Mouse (Mus musculus) CH12.LX (cell line): ENCODE data around the gene Capn2.

Experiments
- CTCF ChIP-seq, 2 experiments: IDR thresholded peaks in 1 of 2; conservative IDR thresholded peaks in 1 of 2; 2 replicates each; pipeline ENCODE4 v1.5.1; 2011 to 2012; ENCODE audit warnings: low read depth in 2 of 2, low read length in 2 of 2, improper control_type of control experiment in 1 of 2, inconsistent platforms in 1 of 2, mild to moderate bottlenecking in 1 of 2, moderate library complexity in 1 of 2
- EP300 ChIP-seq: IDR thresholded peaks from 2 replicates; pipeline ENCODE4 v1.6.1; 2011; ENCODE audit warnings: low read length, improper control_type of control experiment
- MYC ChIP-seq: IDR thresholded peaks from 2 replicates; pipeline ENCODE4 v1.6.1; 2011; ENCODE audit warnings: low read depth, mild to moderate bottlenecking, improper control_type of control experiment, low read length
- PAX5 ChIP-seq: IDR thresholded peaks from 2 replicates; pipeline ENCODE4 v1.6.1; 2012; ENCODE audit warnings: low read length, inconsistent platforms, mixed read lengths
- POLR2A ChIP-seq: IDR thresholded peaks from 2 replicates; pipeline ENCODE4 v1.6.1; 2011; ENCODE audit warnings: low read depth, mild to moderate bottlenecking, improper control_type of control experiment, low read length
- POLR2AphosphoS2 ChIP-seq: IDR thresholded peaks from 2 replicates; pipeline ENCODE4 v1.6.1; 2011; ENCODE audit warnings: low read depth, low read length, improper control_type of control experiment
- ZC3H11A ChIP-seq: IDR thresholded peaks from 2 replicates; pipeline ENCODE4 v1.6.1; 2012; ENCODE audit warnings: low read depth, mild to moderate bottlenecking, inconsistent platforms, low read length, improper control_type of control experiment
- ZMIZ1 ChIP-seq: IDR thresholded peaks from 2 replicates; pipeline ENCODE4 v1.6.1; 2012; ENCODE audit warnings: low read depth, mild to moderate bottlenecking, inconsistent platforms, low read length, improper control_type of control experiment

DNA sequence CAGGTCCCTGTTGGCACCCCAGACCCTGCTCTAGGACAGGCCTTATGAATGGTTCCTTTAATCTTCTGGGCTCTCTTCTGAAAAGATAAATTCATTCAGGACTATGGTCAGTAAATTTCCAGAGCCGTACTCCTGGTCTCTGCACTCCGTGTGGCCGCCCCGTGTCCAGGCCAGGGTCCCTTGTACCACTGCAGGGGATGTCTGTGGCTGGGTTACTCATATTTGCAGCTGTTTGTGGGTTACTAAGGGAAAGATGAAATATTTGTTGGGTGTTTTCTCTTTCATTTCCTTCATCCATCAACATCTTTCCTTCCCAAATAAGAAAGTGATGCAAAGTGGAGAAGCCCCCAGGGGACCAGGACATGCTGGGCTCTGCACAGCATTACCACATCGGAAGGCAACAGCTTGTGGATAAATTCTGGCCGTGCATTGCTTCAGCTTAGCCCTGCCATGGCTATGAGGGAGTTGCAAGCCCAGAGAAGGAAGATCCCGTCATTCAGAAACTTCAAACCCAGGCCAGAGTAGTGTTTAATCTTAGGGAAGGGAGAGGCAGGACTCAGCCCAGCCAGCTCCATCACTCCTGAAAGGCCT, 15.5 kb downstream of the Capn2 start:
- no peak for TF ChIP-seq CTCF (conservative IDR thresholded peaks at IDR 0.05 in 1 of 2, IDR thresholded peaks at IDR 0.05 in 1 of 2; ENCODE audit: low read depth in 2 of 2, low read length in 2 of 2)
- no peak for TF ChIP-seq POLR2A
- TF ChIP-seq POLR2AphosphoS2 = no peak
- TF ChIP-seq EP300 = no peak
- no peak for TF ChIP-seq ZC3H11A
- no peak for TF ChIP-seq ZMIZ1
- no peak for TF ChIP-seq PAX5
- no peak for TF ChIP-seq MYC
